Mouse (Mus musculus): ENCODE results near the gene Ttl. TPM values are rescaled to one million over a fixed set of nuclear protein-coding genes. Genes with fewer than 3 reads are reported as not detected.
A peak's percentile ranks its signal among the peaks of the same experiment; 100 is the strongest.

Gene Ttl
- polyA plus RNA-seq, 1 experiment from 2014 or later = 14.8 TPM

DNA sequence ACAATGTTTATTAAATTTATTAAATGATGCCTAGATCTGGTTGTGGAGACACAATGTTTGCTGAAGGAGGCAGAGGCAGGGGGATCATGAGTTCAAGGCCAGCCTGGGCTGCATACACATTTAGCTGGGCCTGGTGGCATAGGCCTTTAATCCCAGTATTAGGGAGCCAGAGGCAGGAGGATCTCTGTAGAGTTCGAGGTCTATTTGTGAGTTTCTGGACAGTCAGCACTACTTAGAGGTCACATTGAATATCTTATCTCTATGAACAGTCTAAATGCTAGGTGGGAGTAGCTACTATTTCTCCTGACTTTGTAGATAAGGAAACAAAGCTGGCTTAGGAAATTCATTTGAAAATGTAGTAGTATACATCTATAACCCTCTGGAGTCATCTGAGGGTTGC is 21.8 kb downstream of the Ttl start:
- no peak overlapping the region for H3K9ac ChIP-seq
- no peak overlapping the region for H3K4me3 ChIP-seq (replicated peaks)
- H3K27me3 ChIP-seq = no peaks in the 10 kb centered on the region
- H3K36me3 ChIP-seq = peaks cover 42% of the 10 kb centered on the region
- 79% methylated on average over 1 of the region's 1 CpGs for WGBS
- no peaks in the 10 kb centered on the region for H3K9me3 ChIP-seq (replicated peaks)
- ATAC-seq (ENCODE audit: insufficient number of reproducible peaks, low FRiP score, low TSS enrichment, low read depth) = no peak
- no peaks in the 10 kb centered on the region for H3K4me1 ChIP-seq
- H3K27ac ChIP-seq (replicated peaks) = no peak overlapping the region
- H3K4me2 ChIP-seq (replicated peaks) = no peak overlapping the region

DNA sequence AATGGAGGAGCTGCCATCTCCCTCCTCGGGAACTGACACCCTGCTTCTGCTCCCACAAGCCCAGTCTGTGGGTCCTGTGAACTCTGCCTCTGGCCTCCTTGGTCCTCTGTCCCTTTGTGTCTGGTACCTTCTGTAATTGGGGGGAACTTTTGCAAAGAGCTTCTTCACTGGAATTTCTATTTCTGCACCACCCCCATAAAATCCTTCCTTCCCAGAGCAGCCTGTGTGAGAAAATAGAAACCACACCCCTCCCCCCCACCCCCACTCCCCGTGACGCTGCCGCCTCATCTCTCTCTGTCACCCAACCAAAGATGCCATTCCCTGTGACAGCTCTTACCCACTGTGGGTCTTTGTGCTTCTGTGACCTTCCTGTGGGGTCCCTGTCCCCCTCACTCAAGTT is 24.6 kb downstream of the Ttl start:
- Histone ChIP-seq H3K4me1 (no peaks in the 10 kb centered on the region), H3K4me2 (replicated peaks) (no peak overlapping the region), H3K27ac (replicated peaks) (no peak overlapping the region), H3K4me3 (replicated peaks) (no peak overlapping the region), H3K27me3 (no peaks in the 10 kb centered on the region), H3K9ac (no peak overlapping the region), H3K36me3 (peaks cover 62% of the 10 kb centered on the region), H3K9me3 (replicated peaks) (no peaks in the 10 kb centered on the region)
- 67% methylated on average over 4 of the region's 4 CpGs for WGBS
- no peak for ATAC-seq (ENCODE audit: insufficient number of reproducible peaks, low FRiP score, low TSS enrichment, low read depth)

GRCm38 (mm10) chr2:129092810-129093209 is 27.1 kb downstream of the Ttl start:
- WGBS = 86% methylated on average over 12 of the region's 12 CpGs
- H3K9ac ChIP-seq = no peak overlapping the region
- no peaks in the 10 kb centered on the region for H3K4me1 ChIP-seq
- no peak overlapping the region for H3K4me3 ChIP-seq (replicated peaks)
- H3K9me3 ChIP-seq (replicated peaks) = no peaks in the 10 kb centered on the region
- H3K27me3 ChIP-seq = no peaks in the 10 kb centered on the region
- no peak for ATAC-seq (ENCODE audit: insufficient number of reproducible peaks, low FRiP score, low TSS enrichment, low read depth)
- H3K4me2 ChIP-seq (replicated peaks) = no peak overlapping the region
- H3K36me3 ChIP-seq = peaks cover 42% of the 10 kb centered on the region
- H3K27ac ChIP-seq (replicated peaks) = no peak overlapping the region

DNA sequence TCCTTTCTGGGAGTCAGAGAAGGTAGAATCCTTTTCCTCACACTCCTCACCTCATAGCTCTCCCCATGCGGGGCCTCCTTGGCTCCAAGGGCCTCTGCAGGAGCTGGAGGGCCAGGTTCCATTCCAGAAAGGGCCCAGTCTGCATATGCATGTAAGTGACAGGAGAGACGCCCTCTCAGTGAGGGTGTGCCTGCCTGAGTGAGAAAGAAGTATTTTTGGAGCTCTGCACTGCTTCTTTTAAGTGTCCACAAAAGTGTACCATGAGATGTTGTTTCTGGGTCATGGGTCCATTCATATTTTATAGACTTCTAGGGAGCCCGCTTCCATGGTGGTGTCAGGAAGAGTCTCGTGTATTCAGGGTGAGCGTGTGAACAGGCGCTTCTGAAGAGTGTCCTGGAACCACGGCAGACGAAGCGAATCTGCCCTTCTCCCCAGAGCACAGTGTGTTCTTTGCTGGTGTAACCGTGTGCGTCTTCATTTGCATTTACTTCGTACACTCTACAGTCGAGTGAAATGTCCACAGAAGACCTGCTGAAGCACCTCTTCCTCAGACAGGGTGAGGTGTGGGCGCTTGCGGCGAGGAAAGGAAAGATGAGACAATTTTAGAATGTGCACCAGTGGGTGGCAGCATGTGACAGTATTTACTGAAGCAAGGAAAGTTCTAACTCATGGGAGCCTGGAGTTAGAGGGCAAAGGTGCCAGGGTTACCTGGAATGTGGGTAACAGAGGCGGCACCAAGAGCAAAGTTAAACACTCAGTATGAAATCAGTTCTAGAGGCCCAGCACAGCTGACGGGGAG is 28.4 kb downstream of the Ttl start:
- no peaks in the 10 kb centered on the region for H3K27me3 ChIP-seq
- no peak overlapping the region for H3K4me3 ChIP-seq (replicated peaks)
- no peaks in the 10 kb centered on the region for H3K4me1 ChIP-seq
- no peak overlapping the region for H3K4me2 ChIP-seq (replicated peaks)
- no peak overlapping the region for H3K9ac ChIP-seq
- WGBS = 86% methylated on average over 18 of the region's 18 CpGs
- ATAC-seq (ENCODE audit: insufficient number of reproducible peaks, low FRiP score, low TSS enrichment, low read depth) = no peak
- H3K27ac ChIP-seq (replicated peaks) = no peak overlapping the region
- peaks cover 32% of the 10 kb centered on the region for H3K36me3 ChIP-seq
- no peaks in the 10 kb centered on the region for H3K9me3 ChIP-seq (replicated peaks)

DNA sequence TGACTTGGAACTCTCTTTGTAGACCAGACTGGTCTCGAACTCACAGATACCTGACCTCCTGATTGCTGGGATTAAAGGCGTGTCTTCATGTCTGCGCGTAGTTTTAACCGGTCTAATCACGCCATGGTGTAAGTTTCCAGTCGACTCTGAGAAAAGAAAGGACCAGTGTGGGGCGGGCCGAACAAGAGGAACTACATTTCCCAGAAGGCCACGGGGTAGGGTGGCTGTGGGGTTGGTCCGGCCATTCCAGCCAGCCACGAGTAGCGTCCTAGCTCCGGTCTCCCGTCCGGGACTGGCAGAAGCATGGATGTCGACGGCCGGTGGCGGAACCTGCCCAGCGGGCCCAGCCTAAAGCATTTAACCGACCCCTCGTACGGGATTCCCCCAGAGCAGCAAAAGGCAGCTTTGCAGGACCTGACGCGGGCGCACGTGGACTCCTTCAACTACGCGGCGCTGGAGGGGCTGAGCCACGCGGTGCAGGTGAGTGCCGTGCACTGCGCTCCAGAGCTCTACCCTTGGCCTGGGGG is 35.1 kb downstream of the Ttl start, which contains the start of gene Polr1b:
Gene Polr1b (plus strand): TSS at position 212 of the 527 bp plus-strand sequence.
- Histone ChIP-seq H3K27me3 (no peaks in the 10 kb centered on the region), H3K4me2 (replicated peaks) (peak within 1 kb of the TSS; percentile 75), H3K9ac (peak within 1 kb of the TSS; percentile 55), H3K36me3 (peaks cover 30% of the 10 kb centered on the region), H3K27ac (replicated peaks) (no peak within 1 kb of the TSS; the same call in 1 of the 2 replicates), H3K9me3 (replicated peaks) (no peaks in the 10 kb centered on the region), H3K4me3 (replicated peaks) (peak within 1 kb of the TSS; percentile 88), H3K4me1 (peaks cover 4% of the 10 kb centered on the region; the same call in 1 of the 2 replicates)
- ATAC-seq (ENCODE audit: insufficient number of reproducible peaks, low FRiP score, low TSS enrichment, low read depth) = peak; percentile 99
- WGBS = under 1% methylated on average over 35 of the region's 35 CpGs

- no peak overlapping the region for H3K9ac ChIP-seq
- ATAC-seq (ENCODE audit: insufficient number of reproducible peaks, low FRiP score, low TSS enrichment, low read depth) = no peak
- no peaks in the 10 kb centered on the region for H3K4me1 ChIP-seq
- no peak overlapping the region for H3K27ac ChIP-seq (replicated peaks)
- peaks cover 76% of the 10 kb centered on the region for H3K36me3 ChIP-seq
- WGBS = 82% methylated on average over 5 of the region's 5 CpGs
- no peak overlapping the region for H3K4me3 ChIP-seq (replicated peaks)
- no peak overlapping the region for H3K4me2 ChIP-seq (replicated peaks)
- H3K27me3 ChIP-seq = no peaks in the 10 kb centered on the region
- no peaks in the 10 kb centered on the region for H3K9me3 ChIP-seq (replicated peaks)
Measured at GRCm38 (mm10) chr2:129112924-129113323, 47.2 kb downstream of the Ttl start.

DNA sequence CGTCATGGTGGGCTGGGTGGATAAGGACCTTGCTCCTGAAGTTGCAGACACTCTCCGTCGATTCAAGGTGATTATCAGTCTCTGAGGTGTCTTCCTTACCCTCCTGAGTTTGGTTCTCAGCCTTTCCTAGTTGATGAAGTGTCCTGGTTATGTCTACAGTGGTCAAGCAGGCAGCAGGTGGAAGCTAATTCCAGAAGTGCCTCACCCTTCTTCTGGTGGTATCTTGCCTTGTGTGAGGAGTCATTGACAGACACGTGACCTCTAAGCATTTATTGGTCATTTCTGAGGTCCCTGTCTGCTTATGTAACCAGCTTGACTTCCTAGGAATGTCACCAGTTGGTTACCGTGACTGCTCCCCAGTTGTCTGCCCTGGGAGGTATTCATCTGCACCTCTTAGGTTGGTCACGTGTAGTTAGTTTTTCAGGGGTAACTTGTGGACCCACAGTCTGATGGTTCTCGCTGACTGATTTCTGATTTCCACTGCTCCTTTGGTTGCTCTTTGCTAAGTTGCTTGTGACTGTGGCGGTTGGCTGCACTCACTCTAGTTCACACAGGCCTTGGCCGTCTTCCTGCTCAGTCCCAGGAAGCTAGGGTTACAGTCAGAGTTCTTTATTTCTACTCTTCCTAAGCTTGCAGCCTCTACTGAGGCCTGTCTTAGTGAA is 50.1 kb downstream of the Ttl start:
- WGBS = 91% methylated on average over 9 of the region's 9 CpGs
- H3K4me1 ChIP-seq = no peaks in the 10 kb centered on the region

GRCm38 (mm10) chr2:129116368-129116739 is 50.6 kb downstream of the Ttl start:
- ATAC-seq (ENCODE audit: insufficient number of reproducible peaks, low FRiP score, low TSS enrichment, low read depth) = no peak
- Histone ChIP-seq H3K9ac (no peak overlapping the region), H3K4me2 (replicated peaks) (no peak overlapping the region), H3K4me3 (replicated peaks) (no peak overlapping the region), H3K36me3 (peaks cover 92% of the 10 kb centered on the region), H3K9me3 (replicated peaks) (no peaks in the 10 kb centered on the region), H3K27ac (replicated peaks) (no peak overlapping the region), H3K4me1 (no peaks in the 10 kb centered on the region), H3K27me3 (no peaks in the 10 kb centered on the region)
- whole genome bisulfite sequencing = 92% methylated on average over 1 of the region's 1 CpGs

More for the DNA sequence above, 50.1 kb downstream of the Ttl start:
- H3K9ac ChIP-seq = no peak overlapping the region
- H3K9me3 ChIP-seq (replicated peaks) = no peaks in the 10 kb centered on the region
- ATAC-seq (ENCODE audit: insufficient number of reproducible peaks, low FRiP score, low TSS enrichment, low read depth) = no peak
- H3K36me3 ChIP-seq = peaks cover 90% of the 10 kb centered on the region
- H3K4me2 ChIP-seq (replicated peaks) = no peak overlapping the region
- H3K27me3 ChIP-seq = no peaks in the 10 kb centered on the region
- H3K4me3 ChIP-seq (replicated peaks) = no peak overlapping the region
- H3K27ac ChIP-seq (replicated peaks) = no peak overlapping the region

DNA sequence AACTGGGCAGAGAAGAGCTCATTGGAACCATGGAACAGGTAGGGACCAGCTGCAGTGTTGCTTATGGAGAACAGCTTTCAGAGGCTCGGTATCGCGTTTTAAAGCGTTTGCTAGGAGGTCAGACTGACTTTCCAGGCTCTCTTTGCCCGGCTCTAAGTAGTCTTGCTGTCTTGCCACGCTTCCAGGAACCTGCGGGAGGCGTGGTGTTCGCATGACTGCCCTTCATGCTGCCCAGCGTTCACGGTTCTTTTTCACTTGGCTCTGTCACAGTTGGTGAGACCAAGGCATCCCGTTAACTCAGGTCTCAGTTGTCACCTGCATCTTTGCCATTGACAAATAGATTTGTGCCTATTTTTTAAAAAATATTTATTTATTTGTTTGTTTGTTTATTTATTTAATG is 52.3 kb downstream of the Ttl start:
- H3K27me3 ChIP-seq = no peaks in the 10 kb centered on the region
- no peak for ATAC-seq (ENCODE audit: insufficient number of reproducible peaks, low FRiP score, low TSS enrichment, low read depth)
- 94% methylated on average over 12 of the region's 12 CpGs for WGBS
- H3K27ac ChIP-seq (replicated peaks) = no peak overlapping the region
- no peaks in the 10 kb centered on the region for H3K9me3 ChIP-seq (replicated peaks)
- no peak overlapping the region for H3K4me3 ChIP-seq (replicated peaks)
- no peaks in the 10 kb centered on the region for H3K4me1 ChIP-seq
- H3K9ac ChIP-seq = no peak overlapping the region
- peaks cover 93% of the 10 kb centered on the region for H3K36me3 ChIP-seq
- no peak overlapping the region for H3K4me2 ChIP-seq (replicated peaks)

GRCm38 (mm10) chr2:129121986-129122385 is 56.2 kb downstream of the Ttl start:
- H3K9ac ChIP-seq = no peak overlapping the region
- ATAC-seq (ENCODE audit: insufficient number of reproducible peaks, low FRiP score, low TSS enrichment, low read depth) = no peak
- no peaks in the 10 kb centered on the region for H3K9me3 ChIP-seq (replicated peaks)
- H3K36me3 ChIP-seq = peaks cover 90% of the 10 kb centered on the region
- 86% methylated on average over 8 of the region's 8 CpGs for WGBS
- no peaks in the 10 kb centered on the region for H3K27me3 ChIP-seq
- no peaks in the 10 kb centered on the region for H3K4me1 ChIP-seq
- H3K4me2 ChIP-seq (replicated peaks) = no peak overlapping the region
- no peak overlapping the region for H3K4me3 ChIP-seq (replicated peaks)
- H3K27ac ChIP-seq (replicated peaks) = no peak overlapping the region

DNA sequence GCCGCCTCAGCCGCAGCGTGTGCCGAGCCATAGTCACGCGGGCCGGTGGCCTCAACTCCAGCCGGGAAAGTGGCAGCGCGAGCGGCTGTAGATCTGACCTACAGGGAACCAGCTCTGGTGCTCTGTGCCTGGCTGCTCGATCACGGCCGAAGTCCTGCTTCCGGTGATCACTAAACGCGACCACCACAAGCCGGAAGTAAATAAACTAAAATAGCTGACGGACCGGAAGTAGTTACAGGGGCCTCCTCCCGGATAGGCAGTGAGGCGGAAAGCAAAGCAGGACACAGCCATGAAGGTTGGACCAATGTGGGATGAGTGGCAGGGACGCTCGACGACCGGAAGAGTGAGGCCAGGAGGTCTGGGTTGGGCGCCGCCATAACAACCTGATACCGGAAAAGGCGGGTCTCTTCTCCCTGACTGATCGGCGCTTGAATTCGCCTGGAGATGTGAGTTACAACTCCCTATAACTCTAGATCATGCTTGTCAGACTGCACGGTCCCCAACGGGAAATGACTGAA is 63.7 kb downstream of the Ttl start, which contains the start of gene Chchd5:
Gene Chchd5 (plus strand): TSS at position 289 of the 518 bp plus-strand sequence.
- Histone ChIP-seq H3K4me3 (replicated peaks) (peak within 1 kb of the TSS; percentile 76), H3K27me3 (no peaks in the 10 kb centered on the region), H3K27ac (replicated peaks) (peak within 1 kb of the TSS; percentile 96), H3K9me3 (replicated peaks) (0 out of 2 replicates have a peak, but pooled peaks cover 6% of the 10 kb centered on the region), H3K4me1 (peaks cover 16% of the 10 kb centered on the region), H3K4me2 (replicated peaks) (peak within 1 kb of the TSS; percentile 79), H3K9ac (peak within 1 kb of the TSS; percentile 77), H3K36me3 (peaks cover 47% of the 10 kb centered on the region)
- whole genome bisulfite sequencing = 0% methylated on average over 35 of the region's 35 CpGs
- peak; percentile 100 for ATAC-seq (ENCODE audit: insufficient number of reproducible peaks, low FRiP score, low TSS enrichment, low read depth)
